Mouse (Mus musculus) lung, postnatal 0 days (tissue): ENCODE measurements around the gene Amn.

Experiments used
- CTCF ChIP-seq: IDR thresholded peaks from 2 replicates; pipeline ENCODE4 v1.5.1; 2016; ENCODE audit warnings: antibody characterized with exemption, mild to moderate bottlenecking
- EP300 ChIP-seq: IDR thresholded peaks from 2 replicates; pipeline ENCODE4 v1.6.1; 2016; ENCODE audit warnings: antibody characterized with exemption, mild to moderate bottlenecking, control low read depth

DNA sequence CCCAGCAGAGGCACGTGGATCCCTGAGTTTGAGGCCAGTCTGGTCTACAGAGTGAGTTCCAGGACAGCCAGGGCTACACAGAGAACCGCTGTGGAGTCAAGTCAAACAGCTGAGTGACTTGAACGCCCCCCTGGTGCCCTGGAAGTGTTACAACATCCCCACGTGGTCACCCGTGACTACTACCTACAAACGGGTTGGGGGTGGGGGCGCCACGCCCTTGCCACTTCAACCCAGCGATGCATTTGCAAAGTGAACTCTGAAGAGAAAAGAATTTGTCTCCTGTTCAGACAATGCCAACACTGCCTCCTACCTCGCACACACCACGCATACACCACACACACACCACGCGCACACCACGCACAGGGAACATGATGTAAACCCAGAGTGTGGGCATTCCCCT is 39.0 kb downstream of the Amn start:
- TF ChIP-seq CTCF (no peak), EP300 (no peak)
